Mouse (Mus musculus) cerebellum, postnatal 10 days (tissue): Measurements from ENCODE around the gene Otub2.

Experiments
- DNase-seq, 2 experiments: peaks; one replicate each; pipeline ENCODE4 v3.0.0; 2021; ENCODE audit warnings: mixed read lengths in 2 of 2

Gene Otub2

DNA sequence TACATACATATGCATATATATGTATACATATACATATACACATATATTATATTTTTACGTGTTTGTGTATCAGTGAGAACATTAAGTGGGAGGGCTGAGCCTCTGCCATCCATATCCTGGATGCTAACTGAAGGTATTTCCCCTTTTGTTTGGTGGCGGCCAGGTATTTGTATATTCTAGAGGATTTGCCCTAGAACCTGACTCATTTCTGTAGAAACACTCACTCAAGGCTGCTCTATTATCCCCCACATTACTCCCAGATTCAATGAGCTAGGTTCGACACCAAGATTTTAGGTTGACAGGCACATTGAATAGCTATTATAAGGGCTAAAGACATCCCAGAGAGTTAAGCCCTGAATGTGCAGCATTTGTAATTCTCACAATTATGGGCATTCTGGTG lies 56.6 kb downstream of the Otub2 start:
- DNase-seq, result no peak

DNA sequence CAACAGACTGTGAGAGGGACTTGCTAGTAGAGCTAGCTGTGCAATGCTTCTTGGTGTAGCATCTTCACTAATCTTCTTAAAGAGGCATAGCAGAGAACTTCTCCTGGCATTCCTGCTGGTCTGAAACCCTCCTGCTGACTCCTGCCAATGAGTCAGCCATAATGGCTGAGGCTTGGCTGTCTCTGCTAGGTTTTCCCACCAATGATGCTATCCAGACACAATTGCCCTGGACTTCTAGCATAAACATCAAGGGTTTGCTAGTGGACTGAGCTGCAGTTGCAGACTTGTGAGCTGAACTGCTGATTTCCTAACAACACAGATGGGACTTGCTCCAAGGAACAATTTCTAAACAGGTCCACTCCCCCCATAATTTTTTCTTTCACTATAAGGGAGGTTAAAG lies 64.9 kb downstream of the Otub2 start:
- DNase-seq, result no peak
